Mouse (Mus musculus) liver, embryonic 15.5 days (tissue): ENCODE measurements around the gene Gm42906. TPM values are rescaled to one million over a fixed set of nuclear protein-coding genes. Genes with fewer than 3 reads are reported as not detected.

ENCODE experiments used
- ATAC-seq: fragments of 200-750 bp; cut with Nextera tagmentation; 2 replicates; pipeline ENCODE4 v1.8.0; 2017; ENCODE audit warnings: moderate number of reproducible peaks, mild to moderate bottlenecking, moderate library complexity; ENCODE audit not compliant: insufficient read depth
- H3K27ac ChIP-seq: fragments of 300-500 bp; sonication (generic); replicated peaks from 2 replicates; pipeline ENCODE4 v1.5.1; 2015; ENCODE audit warnings: mild to moderate bottlenecking, inconsistent platforms
- H3K27me3 ChIP-seq: fragments of 300-500 bp; sonication (generic); 2 replicates; pipeline ENCODE4 v1.6.1; 2015; ENCODE audit warnings: mild to moderate bottlenecking, inconsistent platforms
- H3K36me3 ChIP-seq: fragments of 300-500 bp; sonication (generic); replicated peaks from 2 replicates; pipeline ENCODE4 v1.6.1; 2015; ENCODE audit warnings: moderate library complexity, mild to moderate bottlenecking, inconsistent platforms
- H3K4me1 ChIP-seq: fragments of 300-500 bp; sonication (generic); replicated peaks from 2 replicates; pipeline ENCODE4 v1.6.1; 2015; ENCODE audit warnings: inconsistent platforms
- H3K4me2 ChIP-seq: fragments of 300-500 bp; sonication (generic); 2 replicates; pipeline ENCODE4 v1.6.1; 2015; ENCODE audit warnings: moderate library complexity, mild to moderate bottlenecking, inconsistent platforms
- H3K4me3 ChIP-seq: fragments of 300-500 bp; sonication (generic); replicated peaks from 2 replicates; pipeline ENCODE4 v1.5.1; 2015; ENCODE audit warnings: mild to moderate bottlenecking, inconsistent platforms
- H3K9ac ChIP-seq: fragments of 300-500 bp; sonication (generic); 2 replicates; pipeline ENCODE4 v1.6.1; 2015; ENCODE audit warnings: moderate library complexity, mild to moderate bottlenecking, inconsistent platforms
- H3K9me3 ChIP-seq: fragments of 300-500 bp; sonication (generic); replicated peaks from 2 replicates; pipeline ENCODE4 v1.6.1; 2016; ENCODE audit warnings: inconsistent platforms
- WGBS: fragments of 180-500 bp; shearing (Covaris S2); methylation state at CpG from one replicate; pipeline ENCODE4 v1.1.7; 2015; ENCODE audit warnings: mixed read lengths; ENCODE audit not compliant: insufficient replicate concordance; 5-methylcytosine and 5-hydroxymethylcytosine counted together
- polyA plus RNA-seq: library from polyadenylated mRNA; unstranded; fragments of >200 nt; fragmentation: Nextera tagmentation; extraction: Ambion mirVana; gene quantifications from 2 replicates; pipeline ENCODE4 v1.2.1, GENCODE M21; 2015

Gene Gm42906
- polyA plus RNA-seq, 1 experiment from 2014 or later = not detected

DNA sequence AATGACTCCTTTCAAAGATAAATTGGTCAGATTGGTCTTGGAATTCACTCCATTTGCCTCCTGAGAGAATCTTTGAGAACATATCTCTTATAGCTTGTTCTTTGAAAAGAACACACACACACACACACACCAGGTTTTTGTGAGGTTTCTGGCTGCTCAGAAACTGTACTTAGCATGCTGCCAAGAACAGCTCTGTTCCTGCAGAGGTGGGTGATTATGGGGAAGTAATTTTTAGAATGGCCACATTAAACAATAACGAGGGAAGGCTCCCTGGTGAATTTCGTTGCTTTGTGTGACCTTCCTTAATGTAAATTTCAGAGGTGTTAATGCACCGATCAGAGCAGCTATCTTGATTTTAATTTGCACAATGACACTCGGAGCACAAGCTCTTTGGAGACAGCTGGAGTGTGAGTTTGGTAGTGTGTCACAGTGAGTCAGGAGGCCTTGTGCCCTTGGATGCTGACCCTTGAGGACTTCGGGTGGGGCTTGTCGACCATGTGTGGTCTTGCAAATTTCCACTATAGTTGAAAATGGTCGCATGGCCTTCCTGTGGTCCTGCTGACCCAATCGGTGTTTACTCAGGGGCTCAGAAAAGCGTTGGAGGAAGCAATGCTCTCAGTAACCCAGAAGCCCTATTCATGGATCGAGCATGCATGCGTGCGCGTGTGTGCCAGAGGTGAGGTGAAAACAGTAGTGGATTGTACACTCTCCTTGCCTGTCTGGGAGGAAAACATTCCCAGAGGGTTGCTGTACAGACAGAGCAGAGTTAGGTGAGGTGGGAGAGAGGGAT lies 407.7 kb downstream of the Gm42906 start:
- H3K9ac ChIP-seq = no peak overlapping the region
- H3K9me3 ChIP-seq = no peaks in the 10 kb centered on the region
- WGBS = 53% methylated on average over 13 of the region's 13 CpGs
- H3K36me3 ChIP-seq = no peaks in the 10 kb centered on the region
- H3K4me2 ChIP-seq = no peak overlapping the region
- ATAC-seq = no peak
- H3K27ac ChIP-seq = no peak overlapping the region
- no peaks in the 10 kb centered on the region for H3K4me1 ChIP-seq
- H3K27me3 ChIP-seq = no peaks in the 10 kb centered on the region
- H3K4me3 ChIP-seq = no peak overlapping the region

DNA sequence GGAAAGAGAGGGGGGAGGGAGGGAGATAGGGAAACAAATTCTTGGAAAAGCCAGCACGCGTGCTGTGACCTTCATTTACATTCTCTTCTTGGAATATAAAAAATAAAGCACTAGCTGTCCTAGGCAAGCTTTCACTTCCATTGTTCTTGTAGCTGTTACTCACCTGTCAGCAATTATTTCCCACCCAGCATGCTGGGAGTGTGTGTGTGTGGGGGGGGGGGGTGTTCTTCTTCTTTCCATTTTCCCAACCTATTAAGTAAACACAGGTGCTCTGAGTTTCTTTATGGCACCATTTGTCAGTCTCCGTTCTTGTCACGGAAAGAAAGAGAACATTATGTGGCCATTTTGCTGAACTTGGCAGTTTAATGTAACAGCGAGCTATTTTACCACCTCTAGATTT lies 409.0 kb downstream of the Gm42906 start:
- ATAC-seq = no peak

DNA sequence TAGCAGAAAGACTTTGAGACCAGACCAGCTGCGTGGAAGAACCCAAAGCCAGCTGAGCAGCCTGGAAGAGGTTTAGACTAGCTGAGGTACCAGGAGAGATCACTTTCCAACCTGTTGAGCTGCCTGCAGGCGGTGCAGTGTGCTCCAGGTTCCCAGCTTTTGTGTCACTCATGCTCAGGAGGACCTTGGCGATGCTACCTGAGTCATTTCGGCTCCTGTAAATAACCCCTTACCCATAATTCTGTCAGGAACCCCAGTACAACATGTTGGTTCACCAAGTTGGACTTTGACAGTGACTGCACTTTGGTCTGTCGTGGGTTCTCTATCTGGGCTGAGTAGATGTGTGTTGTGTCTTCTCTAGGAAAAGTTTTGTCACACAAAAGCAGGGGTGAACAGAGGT lies 409.5 kb downstream of the Gm42906 start:
- no peaks in the 10 kb centered on the region for H3K9me3 ChIP-seq
- WGBS = 47% methylated on average over 5 of the region's 5 CpGs
- no peak for ATAC-seq
- H3K27ac ChIP-seq = no peak overlapping the region
- H3K4me3 ChIP-seq = no peak overlapping the region
- H3K36me3 ChIP-seq = no peaks in the 10 kb centered on the region
- H3K4me2 ChIP-seq = no peak overlapping the region
- H3K4me1 ChIP-seq = no peaks in the 10 kb centered on the region
- no peaks in the 10 kb centered on the region for H3K27me3 ChIP-seq
- H3K9ac ChIP-seq = no peak overlapping the region

More for the DNA sequence above, 409.0 kb downstream of the Gm42906 start:
- no peak overlapping the region for H3K4me3 ChIP-seq
- 54% methylated on average over 5 of the region's 5 CpGs for WGBS
- H3K27ac ChIP-seq = no peak overlapping the region
- no peaks in the 10 kb centered on the region for H3K27me3 ChIP-seq
- H3K4me2 ChIP-seq = no peak overlapping the region
- no peaks in the 10 kb centered on the region for H3K4me1 ChIP-seq
- no peaks in the 10 kb centered on the region for H3K36me3 ChIP-seq
- no peak overlapping the region for H3K9ac ChIP-seq
- no peaks in the 10 kb centered on the region for H3K9me3 ChIP-seq

Other genes starting within 250 kb of the Gm42906 start
- gene Stard13, start 194.3 kb downstream of the Gm42906 start, polyA plus RNA-seq = 1.0 and 1.5 TPM in 2 replicates
- not detected in 2 replicates for gene Vmn2r18, start 177.9 kb upstream of the Gm42906 start, polyA plus RNA-seq
- gene Rfc3, start 223.1 kb upstream of the Gm42906 start, polyA plus RNA-seq = 42.2 and 44.5 TPM in 2 replicates